Mouse (Mus musculus) myocyte (in vitro differentiated cells): ENCODE data around the gene D930020B18Rik.

Experiments used
- E2F4 ChIP-seq: IDR thresholded peaks from one replicate; pipeline ENCODE4 v1.6.1; 2011; ENCODE audit warnings: mild to moderate bottlenecking, control low read depth, moderate library complexity; ENCODE audit not compliant: insufficient read depth
- MAX ChIP-seq: IDR thresholded peaks from one replicate; pipeline ENCODE4 v1.6.1; 2011; ENCODE audit warnings: low read depth, mild to moderate bottlenecking, control low read depth
- POLR2A ChIP-seq: IDR thresholded peaks from one replicate; pipeline ENCODE4 v1.6.1; 2011; ENCODE audit warnings: low read depth, mild to moderate bottlenecking, control low read depth, moderate library complexity; ENCODE audit not compliant: insufficient read length
- POLR2AphosphoS2 ChIP-seq: IDR thresholded peaks from one replicate; pipeline ENCODE4 v1.6.1; 2011; ENCODE audit warnings: low read depth, control low read depth; ENCODE audit not compliant: insufficient read length
- REST ChIP-seq: IDR thresholded peaks from one replicate; pipeline ENCODE4 v1.6.1; 2011; ENCODE audit warnings: mild to moderate bottlenecking, control low read depth, moderate library complexity; ENCODE audit not compliant: insufficient read depth, insufficient read length
- SRF ChIP-seq: IDR thresholded peaks from one replicate; pipeline ENCODE4 v1.6.1; 2011; ENCODE audit warnings: low read depth; ENCODE audit not compliant: control insufficient read depth, insufficient read length
- TCF12 ChIP-seq: IDR thresholded peaks from one replicate; pipeline ENCODE4 v1.6.1; 2011; ENCODE audit warnings: mild to moderate bottlenecking, control low read depth; ENCODE audit not compliant: poor library complexity, insufficient read depth, severe bottlenecking
- USF1 ChIP-seq: IDR thresholded peaks from one replicate; pipeline ENCODE4 v1.6.1; 2011; ENCODE audit warnings: low read depth, mild to moderate bottlenecking, control low read depth, moderate library complexity

DNA sequence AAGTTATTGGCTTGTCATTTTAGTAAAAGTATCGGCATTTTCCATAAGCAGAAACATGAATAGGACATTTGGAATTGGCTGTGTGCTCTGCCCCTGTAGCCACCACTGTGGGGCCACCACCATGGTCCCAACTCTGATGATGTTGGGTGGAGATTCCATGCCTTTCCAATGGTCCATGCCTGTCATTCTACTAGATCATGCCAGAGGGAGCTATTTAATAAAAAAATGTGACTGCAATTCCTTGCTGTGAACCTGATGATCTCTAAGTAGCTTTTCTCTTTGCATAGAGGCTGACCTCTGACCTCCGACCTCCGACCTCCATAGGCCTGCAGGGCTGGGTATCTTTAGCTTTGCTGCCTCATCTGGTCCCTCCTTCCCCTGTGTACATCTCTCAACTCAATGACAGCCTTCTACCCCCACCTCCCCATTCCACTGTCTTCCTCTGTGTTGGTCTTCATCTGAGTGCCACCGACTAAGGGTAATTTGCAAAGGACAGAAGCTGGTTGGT, 44.8 kb downstream of the D930020B18Rik start:
- TF ChIP-seq POLR2A (no peak), TCF12 (no peak), POLR2AphosphoS2 (no peak), E2F4 (no peak), MAX (no peak), SRF (no peak), USF1 (no peak), REST (no peak)
